Mouse (Mus musculus) hindbrain, embryonic 16.5 days (tissue): Measurements from ENCODE around the gene Hnrnpl. TPM values are rescaled to one million over a fixed set of nuclear protein-coding genes. Genes with fewer than 3 reads are reported as not detected.

Experiments used
- ATAC-seq: fragments of 200-750 bp; cut with Nextera tagmentation; 2 replicates; pipeline ENCODE4 v1.8.0; 2017; ENCODE audit warnings: moderate TSS enrichment, moderate library complexity
- H3K27ac ChIP-seq: fragments of 300-500 bp; sonication (generic); 2 replicates; pipeline ENCODE4 v1.5.1; 2014; ENCODE audit warnings: low read depth, mild to moderate bottlenecking, control low read depth, low read length, moderate library complexity
- H3K27me3 ChIP-seq: fragments of 300-500 bp; sonication (generic); replicated peaks from 2 replicates; pipeline ENCODE4 v1.6.1; 2014; ENCODE audit warnings: low read length; ENCODE audit not compliant: control insufficient read depth, insufficient read depth
- H3K36me3 ChIP-seq: fragments of 300-500 bp; sonication (generic); 2 replicates; pipeline ENCODE4 v1.6.1; 2014; ENCODE audit warnings: mild to moderate bottlenecking, low read length, moderate library complexity, mixed read lengths; ENCODE audit not compliant: control insufficient read depth, insufficient read depth
- H3K4me1 ChIP-seq: fragments of 300-500 bp; sonication (generic); 2 replicates; pipeline ENCODE4 v1.6.1; 2014; ENCODE audit warnings: low read depth, low read length; ENCODE audit not compliant: control insufficient read depth, insufficient read depth
- H3K4me2 ChIP-seq: fragments of 300-500 bp; sonication (generic); 2 replicates; pipeline ENCODE4 v1.6.1; 2014; ENCODE audit warnings: mild to moderate bottlenecking, low read length, control low read depth, moderate library complexity
- H3K4me3 ChIP-seq: fragments of 300-500 bp; sonication (generic); 2 replicates; pipeline ENCODE4 v1.5.1; 2014; ENCODE audit warnings: mild to moderate bottlenecking, low read length, control low read depth, moderate library complexity
- H3K9ac ChIP-seq: fragments of 300-500 bp; sonication (generic); 2 replicates; pipeline ENCODE4 v1.6.1; 2014; ENCODE audit warnings: low read depth, mild to moderate bottlenecking, control low read depth, low read length, moderate library complexity
- H3K9me3 ChIP-seq: fragments of 300-500 bp; sonication (generic); 2 replicates; pipeline ENCODE4 v1.6.1; 2014; ENCODE audit warnings: mild to moderate bottlenecking, low read length, moderate library complexity; ENCODE audit not compliant: control insufficient read depth
- WGBS: fragments of 180-500 bp; shearing (Covaris S2); extraction: QIAGEN DNeasy Blood & Tissue Kit; methylation state at CpG from one replicate; pipeline ENCODE4 v1.1.7; 2014; 5-methylcytosine and 5-hydroxymethylcytosine counted together
- polyA plus RNA-seq: library from polyadenylated mRNA; unstranded; fragments of >200 nt; fragmentation: Nextera tagmentation; extraction: Ambion mirVana; gene quantifications from 2 replicates; pipeline ENCODE4 v1.2.1, GENCODE M21; 2015

The Hnrnpl gene
- polyA plus RNA-seq, 1 experiment from 2014 or later, result 117 TPM

GRCm38 (mm10) chr7:28795832-28796231, 12.5 kb upstream of the Hnrnpl start:
- Histone ChIP-seq H3K9me3 (no peaks in the 10 kb centered on the region), H3K4me3 (no peak overlapping the region), H3K36me3 (no peaks in the 10 kb centered on the region), H3K4me2 (no peak overlapping the region), H3K27me3 (no peaks in the 10 kb centered on the region), H3K27ac (no peak overlapping the region), H3K4me1 (no peaks in the 10 kb centered on the region; the same call in 1 of the 2 replicates), H3K9ac (no peak overlapping the region)
- WGBS, result 74% methylated on average over 15 of the region's 15 CpGs
- ATAC-seq, result no peak

- no peak overlapping the region for H3K27ac ChIP-seq
- WGBS, result 14% methylated on average over 32 of the region's 32 CpGs
- peak overlapping the region; percentile 44 for H3K4me2 ChIP-seq
- peak overlapping the region; percentile 51 for H3K9ac ChIP-seq
- peak; percentile 65 for ATAC-seq
- no peaks in the 10 kb centered on the region for H3K9me3 ChIP-seq
- no peaks in the 10 kb centered on the region for H3K36me3 ChIP-seq
- no peaks in the 10 kb centered on the region for H3K27me3 ChIP-seq
- H3K4me3 ChIP-seq, result peak overlapping the region; percentile 8; the same call in 1 of the 2 replicates
- H3K4me1 ChIP-seq, result no peaks in the 10 kb centered on the region; the same call in 1 of the 2 replicates
Observed at GRCm38 (mm10) chr7:28796562-28796975, 11.8 kb upstream of the Hnrnpl start.

- H3K4me2 ChIP-seq, result no peak overlapping the region
- no peaks in the 10 kb centered on the region for H3K27me3 ChIP-seq
- no peak for ATAC-seq
- H3K27ac ChIP-seq, result no peak overlapping the region
- 94% methylated on average over 9 of the region's 9 CpGs for WGBS
- H3K4me1 ChIP-seq, result peaks cover 6% of the 10 kb centered on the region
- no peak overlapping the region for H3K9ac ChIP-seq
- no peaks in the 10 kb centered on the region for H3K9me3 ChIP-seq
- H3K36me3 ChIP-seq, result no peaks in the 10 kb centered on the region
- H3K4me3 ChIP-seq, result no peak overlapping the region
Observed at GRCm38 (mm10) chr7:28799994-28800393, 8.3 kb upstream of the Hnrnpl start.

- H3K27me3 ChIP-seq, result no peaks in the 10 kb centered on the region
- no peak overlapping the region for H3K4me2 ChIP-seq
- no peaks in the 10 kb centered on the region for H3K36me3 ChIP-seq
- H3K9me3 ChIP-seq, result no peaks in the 10 kb centered on the region
- H3K4me3 ChIP-seq, result no peak overlapping the region
- ATAC-seq, result no peak
- 72% methylated on average over 3 of the region's 3 CpGs for WGBS
- no peak overlapping the region for H3K27ac ChIP-seq
- peaks cover 6% of the 10 kb centered on the region for H3K4me1 ChIP-seq
- H3K9ac ChIP-seq, result no peak overlapping the region
Observed at GRCm38 (mm10) chr7:28801451-28801850, 6.9 kb upstream of the Hnrnpl start.

GRCm38 (mm10) chr7:28801901-28802670, 6.3 kb upstream of the Hnrnpl start:
- Histone ChIP-seq H3K4me2 (no peak overlapping the region), H3K27ac (peak overlapping the region; percentile 57), H3K9me3 (no peaks in the 10 kb centered on the region), H3K27me3 (no peaks in the 10 kb centered on the region), H3K36me3 (no peaks in the 10 kb centered on the region), H3K4me3 (no peak overlapping the region), H3K4me1 (peaks cover 6% of the 10 kb centered on the region), H3K9ac (no peak overlapping the region)
- ATAC-seq, result no peak
- 19% methylated on average over 10 of the region's 10 CpGs for WGBS

GRCm38 (mm10) chr7:28802846-28803588, 5.3 kb upstream of the Hnrnpl start:
- no peaks in the 10 kb centered on the region for H3K27me3 ChIP-seq
- H3K4me3 ChIP-seq, result no peak overlapping the region
- H3K27ac ChIP-seq, result peak overlapping the region; percentile 57
- no peaks in the 10 kb centered on the region for H3K9me3 ChIP-seq
- ATAC-seq, result no peak
- peaks cover 11% of the 10 kb centered on the region for H3K4me1 ChIP-seq
- H3K36me3 ChIP-seq, result no peaks in the 10 kb centered on the region
- 4% methylated on average over 10 of the region's 10 CpGs for WGBS
- no peak overlapping the region for H3K9ac ChIP-seq
- H3K4me2 ChIP-seq, result no peak overlapping the region

- no peaks in the 10 kb centered on the region for H3K9me3 ChIP-seq
- WGBS, result 58% methylated on average over 4 of the region's 4 CpGs
- no peaks in the 10 kb centered on the region for H3K27me3 ChIP-seq
- H3K4me2 ChIP-seq, result no peak overlapping the region
- H3K36me3 ChIP-seq, result no peaks in the 10 kb centered on the region
- H3K4me1 ChIP-seq, result peaks cover 15% of the 10 kb centered on the region
- H3K27ac ChIP-seq, result no peak overlapping the region
- no peak overlapping the region for H3K4me3 ChIP-seq
- H3K9ac ChIP-seq, result no peak overlapping the region
- no peak for ATAC-seq
Observed at GRCm38 (mm10) chr7:28803756-28804155, 4.6 kb upstream of the Hnrnpl start.

GRCm38 (mm10) chr7:28806869-28807268, 1.5 kb upstream of the Hnrnpl start:
- 66% methylated on average over 4 of the region's 4 CpGs for WGBS
- Histone ChIP-seq H3K36me3 (no peaks in the 10 kb centered on the region), H3K9me3 (no peaks in the 10 kb centered on the region), H3K27me3 (no peaks in the 10 kb centered on the region), H3K4me2 (no peak overlapping the region), H3K9ac (no peak overlapping the region), H3K27ac (no peak overlapping the region), H3K4me3 (no peak overlapping the region), H3K4me1 (peaks cover 16% of the 10 kb centered on the region)
- ATAC-seq, result no peak

- 34% methylated on average over 8 of the region's 8 CpGs for WGBS
- Histone ChIP-seq H3K4me3 (peak overlapping the region; percentile 88), H3K4me1 (peaks cover 21% of the 10 kb centered on the region), H3K9ac (peak overlapping the region; percentile 97), H3K4me2 (peak overlapping the region; percentile 99), H3K9me3 (no peaks in the 10 kb centered on the region), H3K27ac (peak overlapping the region; percentile 100), H3K36me3 (no peaks in the 10 kb centered on the region), H3K27me3 (no peaks in the 10 kb centered on the region)
- ATAC-seq, result no peak
Observed at GRCm38 (mm10) chr7:28807641-28808220, 610 bp upstream of the Hnrnpl start.
